Mouse (Mus musculus): ENCODE data around the gene Gm14180. TPM values are rescaled to one million over a fixed set of nuclear protein-coding genes. Genes with fewer than 3 reads are reported as not detected.

Gene Gm14180
- polyA plus RNA-seq, 1 experiment from 2014 or later = not detected

Other genes starting within 250 kb of the Gm14180 start
- gene Krt23, start 241.2 kb downstream of the Gm14180 start, polyA plus RNA-seq (2016; fragmentation: Nextera tagmentation; extraction: Ambion mirVana) = 0.20 and 0.35 TPM in 2 replicates
- not detected in 2 replicates for gene Krt39, start 213.0 kb downstream of the Gm14180 start, polyA plus RNA-seq (2016; fragmentation: Nextera tagmentation; extraction: Ambion mirVana)
- not detected in 2 replicates for gene Krt40, start 191.1 kb downstream of the Gm14180 start, polyA plus RNA-seq (2016; fragmentation: Nextera tagmentation; extraction: Ambion mirVana)
- not detected in 2 replicates for gene Krtap3-3, start 183.4 kb downstream of the Gm14180 start, polyA plus RNA-seq (2016; fragmentation: Nextera tagmentation; extraction: Ambion mirVana)
- gene Krtap3-2, start 177.4 kb downstream of the Gm14180 start, polyA plus RNA-seq (2016; fragmentation: Nextera tagmentation; extraction: Ambion mirVana) = not detected in 2 replicates
- not detected in 2 replicates for gene Gm11939, start 174.8 kb downstream of the Gm14180 start, polyA plus RNA-seq (2016; fragmentation: Nextera tagmentation; extraction: Ambion mirVana)
- gene Krtap3-1, start 167.7 kb downstream of the Gm14180 start, polyA plus RNA-seq (2016; fragmentation: Nextera tagmentation; extraction: Ambion mirVana) = not detected in 2 replicates
- gene Krtap1-5, start 153.3 kb downstream of the Gm14180 start, polyA plus RNA-seq (2016; fragmentation: Nextera tagmentation; extraction: Ambion mirVana) = not detected in 2 replicates
- not detected in 2 replicates for gene Krtap1-4, start 150.6 kb downstream of the Gm14180 start, polyA plus RNA-seq (2016; fragmentation: Nextera tagmentation; extraction: Ambion mirVana)
- not detected in 2 replicates for gene Krtap1-3, start 143.0 kb downstream of the Gm14180 start, polyA plus RNA-seq (2016; fragmentation: Nextera tagmentation; extraction: Ambion mirVana)
- not detected in 2 replicates for gene Krtap9-3, start 136.2 kb downstream of the Gm14180 start, polyA plus RNA-seq (2016; fragmentation: Nextera tagmentation; extraction: Ambion mirVana)
- not detected in 2 replicates for gene Gm11938, start 131.0 kb downstream of the Gm14180 start, polyA plus RNA-seq (2016; fragmentation: Nextera tagmentation; extraction: Ambion mirVana)
- not detected in 2 replicates for gene Gm11937, start 124.1 kb downstream of the Gm14180 start, polyA plus RNA-seq (2016; fragmentation: Nextera tagmentation; extraction: Ambion mirVana)
- gene Krtap2-4, start 119.4 kb downstream of the Gm14180 start, polyA plus RNA-seq (2016; fragmentation: Nextera tagmentation; extraction: Ambion mirVana) = not detected in 2 replicates
- gene Gm11562, start 113.9 kb downstream of the Gm14180 start, polyA plus RNA-seq (2016; fragmentation: Nextera tagmentation; extraction: Ambion mirVana) = not detected in 2 replicates
- gene Krtap4-1, start 106.1 kb downstream of the Gm14180 start, polyA plus RNA-seq (2016; fragmentation: Nextera tagmentation; extraction: Ambion mirVana) = not detected in 2 replicates
- not detected in 2 replicates for gene Krtap4-2, start 99.2 kb downstream of the Gm14180 start, polyA plus RNA-seq (2016; fragmentation: Nextera tagmentation; extraction: Ambion mirVana)
- not detected in 2 replicates for gene Krtap4-7, start 90.2 kb downstream of the Gm14180 start, polyA plus RNA-seq (2016; fragmentation: Nextera tagmentation; extraction: Ambion mirVana)
- gene Gm11555, start 84.1 kb downstream of the Gm14180 start, polyA plus RNA-seq (2016; fragmentation: Nextera tagmentation; extraction: Ambion mirVana) = not detected in 2 replicates
- gene Gm11563, start 75.3 kb downstream of the Gm14180 start, polyA plus RNA-seq (2016; fragmentation: Nextera tagmentation; extraction: Ambion mirVana) = not detected in 2 replicates
- gene Krtap4-6, start 68.3 kb downstream of the Gm14180 start, polyA plus RNA-seq (2016; fragmentation: Nextera tagmentation; extraction: Ambion mirVana) = not detected in 2 replicates
- gene Gm14190, start 43.5 kb downstream of the Gm14180 start, polyA plus RNA-seq (2016; fragmentation: Nextera tagmentation; extraction: Ambion mirVana) = not detected in 2 replicates
- not detected in 2 replicates for gene Gm11595, start 38.6 kb upstream of the Gm14180 start, polyA plus RNA-seq (2016; fragmentation: Nextera tagmentation; extraction: Ambion mirVana)
- not detected in 2 replicates for gene Krtap4-8, start 46.4 kb upstream of the Gm14180 start, polyA plus RNA-seq (2016; fragmentation: Nextera tagmentation; extraction: Ambion mirVana)
- gene Krtap4-9, start 50.9 kb upstream of the Gm14180 start, polyA plus RNA-seq (2016; fragmentation: Nextera tagmentation; extraction: Ambion mirVana) = not detected in 2 replicates
- gene Gm11596, start 59.2 kb upstream of the Gm14180 start, polyA plus RNA-seq (2016; fragmentation: Nextera tagmentation; extraction: Ambion mirVana) = not detected in 2 replicates
- gene Gm11569, start 64.6 kb upstream of the Gm14180 start, polyA plus RNA-seq (2016; fragmentation: Nextera tagmentation; extraction: Ambion mirVana) = not detected in 2 replicates
- gene Gm11554, start 70.2 kb upstream of the Gm14180 start, polyA plus RNA-seq (2016; fragmentation: Nextera tagmentation; extraction: Ambion mirVana) = not detected in 2 replicates
- gene Krtap4-13, start 75.6 kb upstream of the Gm14180 start, polyA plus RNA-seq (2016; fragmentation: Nextera tagmentation; extraction: Ambion mirVana) = not detected in 2 replicates
- not detected in 2 replicates for gene Gm11564, start 81.4 kb upstream of the Gm14180 start, polyA plus RNA-seq (2016; fragmentation: Nextera tagmentation; extraction: Ambion mirVana)
- gene 2300003K06Rik, start 103.8 kb upstream of the Gm14180 start, polyA plus RNA-seq (2016; fragmentation: Nextera tagmentation; extraction: Ambion mirVana) = not detected in 2 replicates
- not detected in 2 replicates for gene Krtap4-16, start 117.3 kb upstream of the Gm14180 start, polyA plus RNA-seq (2016; fragmentation: Nextera tagmentation; extraction: Ambion mirVana)
- gene Gm11568, start 123.6 kb upstream of the Gm14180 start, polyA plus RNA-seq (2016; fragmentation: Nextera tagmentation; extraction: Ambion mirVana) = not detected in 2 replicates
- gene Gm11559, start 130.2 kb upstream of the Gm14180 start, polyA plus RNA-seq (2016; fragmentation: Nextera tagmentation; extraction: Ambion mirVana) = not detected in 2 replicates
- gene Krtap9-1, start 139.1 kb upstream of the Gm14180 start, polyA plus RNA-seq (2016; fragmentation: Nextera tagmentation; extraction: Ambion mirVana) = not detected in 2 replicates
- not detected in 2 replicates for gene Gm11567, start 144.9 kb upstream of the Gm14180 start, polyA plus RNA-seq (2016; fragmentation: Nextera tagmentation; extraction: Ambion mirVana)
- not detected in 2 replicates for gene Krtap31-1, start 173.6 kb upstream of the Gm14180 start, polyA plus RNA-seq (2016; fragmentation: Nextera tagmentation; extraction: Ambion mirVana)
- gene Gm11565, start 180.5 kb upstream of the Gm14180 start, polyA plus RNA-seq (2016; fragmentation: Nextera tagmentation; extraction: Ambion mirVana) = not detected in 2 replicates
- gene Krtap31-2, start 202.0 kb upstream of the Gm14180 start, polyA plus RNA-seq (2016; fragmentation: Nextera tagmentation; extraction: Ambion mirVana) = not detected in 2 replicates
- not detected in 2 replicates for gene Krtap9-5, start 214.2 kb upstream of the Gm14180 start, polyA plus RNA-seq (2016; fragmentation: Nextera tagmentation; extraction: Ambion mirVana)
- gene Krtap29-1, start 244.8 kb upstream of the Gm14180 start, polyA plus RNA-seq (2016; fragmentation: Nextera tagmentation; extraction: Ambion mirVana) = not detected in 2 replicates

Measured in liver, embryonic 12.5 days (tissue).